In genomic region chr5:142912320-142912719, GRCm38 (mm10) we compare ENCODE assay signal across 33 mouse cellular contexts. TPM values are rescaled to one million over a fixed set of nuclear protein-coding genes. Genes with fewer than 3 reads are reported as not detected.
DNase-seq lines count a peak whose midpoint lies in the region; ATAC-seq and TF ChIP-seq lines count a peak whose summit lies in the region.
"Had no signal": no experiment of that assay in that cellular context is flagged by ENCODE, and none has a peak within 500 bp of the region (broad histone marks: within the 10 kb centered on the region; RNA-seq: fewer than 3 reads in every experiment).

No protein-coding gene starts in this region.

- H3K4me1 ChIP-seq in heart, embryonic 10.5 days = peaks cover 38% of the 10 kb centered on the region
- H3K4me1 ChIP-seq in testis, adult 2 months (ENCODE audit: control insufficient read depth, insufficient read depth, low read length) = peaks cover 17% of the 10 kb centered on the region
- H3K4me1 ChIP-seq in liver, embryonic 16.5 days (ENCODE audit: control insufficient read depth, low read depth, low read length) = peaks cover 47% of the 10 kb centered on the region

- H3K4me3 ChIP-seq in heart, embryonic 10.5 days = no peak overlapping the region
- H3K4me3 ChIP-seq in testis, adult 2 months (ENCODE audit: control insufficient read depth, low read depth, low read length) = peak overlapping the region; percentile 28
- H3K4me3 ChIP-seq in liver, embryonic 16.5 days (ENCODE audit: low read depth, low read length) = no peak overlapping the region
- H3K4me3 ChIP-seq: embryonic facial prominence, embryonic 10.5 days; embryonic facial prominence, embryonic 15.5 days; forebrain, embryonic 12.5 days; heart, adult 2 months; heart, embryonic 13.5 days; lung, embryonic 15.5 days; midbrain, embryonic 12.5 days; myocyte; neural tube, embryonic 12.5 days; stomach, embryonic 15.5 days had no signal

- DNase-seq in heart, embryonic 10.5 days (ENCODE audit: low spot score) = no peak
- no peak for DNase-seq in heart, adult 11 months
- DNase-seq in testis, postnatal 10 days (ENCODE audit: low spot score) = no peak
- no peak for DNase-seq in frontal cortex, postnatal 10 days (ENCODE audit: low spot score in 2 of 2)
- DNase-seq in kidney, postnatal 14 days = no peak
- DNase-seq: adrenal gland, adult 2 months; adrenal gland, postnatal 36 days; cerebellum, adult 2 months; cerebellum, postnatal 14 days; forebrain, postnatal 0 days; gastrocnemius, postnatal 36 days; heart, adult 2 months; heart, postnatal 10 days; kidney, adult 2 months; kidney, postnatal 4 days; left cerebral cortex, postnatal 4 days; right cerebral cortex, postnatal 4 days; thymus, adult 2 months; thymus, postnatal 36 days had no signal

- 84% methylated on average over 3 of the region's 3 CpGs for WGBS in heart, embryonic 10.5 days
- WGBS in liver, embryonic 16.5 days (ENCODE audit: insufficient replicate concordance) = 69% methylated on average over 3 of the region's 3 CpGs

- no peaks in the 10 kb centered on the region for H3K36me3 ChIP-seq in heart, embryonic 10.5 days
- no peaks in the 10 kb centered on the region for H3K36me3 ChIP-seq in testis, adult 2 months (ENCODE audit: control insufficient read depth, insufficient read depth, low read length)
- H3K36me3 ChIP-seq in liver, embryonic 16.5 days (ENCODE audit: control insufficient read depth, insufficient read depth) = no peaks in the 10 kb centered on the region
- H3K36me3 ChIP-seq: embryonic facial prominence, embryonic 10.5 days; embryonic facial prominence, embryonic 15.5 days; forebrain, embryonic 12.5 days; heart, embryonic 13.5 days; lung, embryonic 15.5 days; midbrain, embryonic 12.5 days; neural tube, embryonic 12.5 days; stomach, embryonic 15.5 days had no signal

- TF ChIP-seq POLR2A in testis, adult 2 months (IDR thresholded peaks at IDR 0.05; ENCODE audit: control insufficient read depth, low read depth, low read length) = no peak

- peak overlapping the region; percentile 23; the same call in 1 of the 2 replicates for H3K27ac ChIP-seq in heart, embryonic 10.5 days
- H3K27ac ChIP-seq in testis, adult 2 months (ENCODE audit: control insufficient read depth, insufficient read depth, low read depth, low read length) = no peak overlapping the region; the same call in 1 of the 2 replicates
- H3K27ac ChIP-seq in liver, embryonic 16.5 days (ENCODE audit: low read length) = peak overlapping the region; percentile 22
- H3K27ac ChIP-seq: embryonic facial prominence, embryonic 10.5 days; embryonic facial prominence, embryonic 15.5 days; forebrain, embryonic 12.5 days; heart, embryonic 13.5 days; hindbrain, embryonic 14.5 days; lung, embryonic 15.5 days; midbrain, embryonic 12.5 days; neural tube, embryonic 12.5 days; stomach, embryonic 15.5 days had no signal

- no peaks in the 10 kb centered on the region for H3K27me3 ChIP-seq in heart, embryonic 10.5 days (ENCODE audit: insufficient read depth, poor library complexity, severe bottlenecking)
- H3K27me3 ChIP-seq in testis, adult 2 months (ENCODE audit: control insufficient read depth, insufficient read depth, low read length) = no peaks in the 10 kb centered on the region
- H3K27me3 ChIP-seq in liver, embryonic 16.5 days (ENCODE audit: control insufficient read depth, insufficient read depth, low read depth, low read length) = no peaks in the 10 kb centered on the region
- H3K27me3 ChIP-seq: embryonic facial prominence, embryonic 15.5 days; forebrain, embryonic 12.5 days; heart, embryonic 13.5 days; lung, embryonic 15.5 days; megakaryocyte, embryonic 14.5 days; midbrain, embryonic 12.5 days; neural tube, embryonic 12.5 days; stomach, embryonic 15.5 days had no signal

- H3K4me2 ChIP-seq in liver, embryonic 16.5 days (ENCODE audit: low read depth, low read length) = no peak overlapping the region
- H3K4me2 ChIP-seq: embryonic facial prominence, embryonic 15.5 days; forebrain, embryonic 12.5 days; heart, embryonic 13.5 days; hindbrain, embryonic 14.5 days; lung, embryonic 15.5 days; midbrain, embryonic 12.5 days; neural tube, embryonic 12.5 days; stomach, embryonic 15.5 days had no signal

- H3K9ac ChIP-seq in liver, embryonic 16.5 days (ENCODE audit: low read depth, low read length) = no peak overlapping the region
- H3K9ac ChIP-seq: embryonic facial prominence, embryonic 15.5 days; forebrain, embryonic 12.5 days; forebrain, postnatal 0 days; heart, embryonic 13.5 days; hindbrain, embryonic 14.5 days; lung, embryonic 15.5 days; midbrain, embryonic 12.5 days; neural tube, embryonic 12.5 days; stomach, embryonic 15.5 days had no signal

- no peaks in the 10 kb centered on the region for H3K9me3 ChIP-seq in heart, embryonic 10.5 days
- no peaks in the 10 kb centered on the region for H3K9me3 ChIP-seq in liver, embryonic 16.5 days (replicated peaks; ENCODE audit: control insufficient read depth, low read length)
- H3K9me3 ChIP-seq: embryonic facial prominence, embryonic 10.5 days; embryonic facial prominence, embryonic 15.5 days; forebrain, embryonic 12.5 days; heart, embryonic 13.5 days; lung, embryonic 15.5 days; megakaryocyte, embryonic 14.5 days; midbrain, embryonic 12.5 days; neural tube, embryonic 12.5 days; stomach, embryonic 15.5 days had no signal

- TF ChIP-seq CTCF in testis, adult 2 months (IDR thresholded peaks at IDR 0.05; ENCODE audit: control insufficient read depth, insufficient read depth, insufficient replicate concordance, low read depth, low read length) = no peak

- ATAC-seq in liver, embryonic 16.5 days (ENCODE audit: low read depth) = peak; percentile 55
- ATAC-seq: activated CD4-positive, CD25-positive, alpha-beta regulatory T cell, adult 4 months; forebrain, postnatal 0 days had no signal

RNA-seq across cellular contexts. Expression of gene Actb, which starts 5.8 kb away (rescaled TPM):
- polyA plus RNA-seq in heart, embryonic 10.5 days (2016; fragmentation: Nextera tagmentation; extraction: Ambion mirVana) = 6,505 and 8,921 TPM in 2 replicates
- polyA plus RNA-seq in testis, adult 2 months (2012; rRNA removed) = 1,383 and 1,491 TPM in 2 replicates
- 6,197 and 6,568 TPM in 2 replicates for polyA plus RNA-seq in liver, embryonic 16.5 days (2015; fragmentation: Nextera tagmentation; extraction: Ambion mirVana)

RNA-seq across cellular contexts. Expression of gene Fbxl18, which starts 17.1 kb away (rescaled TPM):
- polyA plus RNA-seq in heart, embryonic 10.5 days (2016; fragmentation: Nextera tagmentation; extraction: Ambion mirVana) = 13.4 and 14.6 TPM in 2 replicates
- polyA plus RNA-seq in testis, adult 2 months (2012; rRNA removed) = 8.5 and 8.9 TPM in 2 replicates
- polyA plus RNA-seq in liver, embryonic 16.5 days (2015; fragmentation: Nextera tagmentation; extraction: Ambion mirVana) = 2.7 TPM in 2 replicates

RNA-seq across cellular contexts. Expression of gene Fscn1, which starts 47.8 kb away (rescaled TPM):
- polyA plus RNA-seq in heart, embryonic 10.5 days (2016; fragmentation: Nextera tagmentation; extraction: Ambion mirVana) = 254 and 329 TPM in 2 replicates
- polyA plus RNA-seq in testis, adult 2 months (2012; rRNA removed) = 27.1 and 27.3 TPM in 2 replicates
- polyA plus RNA-seq in liver, embryonic 16.5 days (2015; fragmentation: Nextera tagmentation; extraction: Ambion mirVana) = 19.6 and 20.4 TPM in 2 replicates
